ENCODE assay signal across 8 mouse cellular contexts in the genomic region with DNA sequence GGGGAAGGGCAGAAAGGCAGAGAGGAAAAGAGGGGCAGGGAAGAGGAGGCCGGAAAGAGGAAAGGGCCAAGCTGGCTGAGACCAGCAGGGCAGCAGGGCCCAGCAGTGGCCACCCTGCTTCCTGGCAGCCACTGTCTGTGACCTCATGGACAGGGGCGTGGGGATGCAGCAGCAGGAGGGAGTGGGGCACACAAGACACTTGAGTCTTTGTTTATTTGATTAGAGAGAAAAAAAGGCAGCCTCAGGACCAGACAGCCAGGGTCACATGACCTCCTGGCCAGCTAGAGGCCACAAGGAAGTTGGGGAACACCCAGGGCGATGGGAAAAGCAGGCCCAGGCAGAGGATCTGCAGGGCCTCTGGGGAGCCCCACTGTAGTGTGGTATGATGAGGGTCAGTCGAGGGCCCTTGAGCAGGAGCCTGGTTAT. TPM values are rescaled to one million over a fixed set of nuclear protein-coding genes. Genes with fewer than 3 reads are reported as not detected.
A peak's percentile ranks its signal among the peaks of the same experiment; 100 is the strongest.
DNase-seq lines count a peak whose midpoint lies in the region; ATAC-seq and TF ChIP-seq lines count a peak whose summit lies in the region.

No protein-coding gene starts in this region.

- H3K79me2 ChIP-seq in C2C12 (ENCODE audit: control insufficient read depth, insufficient read depth), result peaks cover 23% of the 10 kb centered on the region

- no peak for ATAC-seq in hindbrain, embryonic 11.5 days (ENCODE audit: low FRiP score)

- no peak overlapping the region for H3K4me3 ChIP-seq in C2C12 (ENCODE audit: insufficient read depth, poor library complexity, severe bottlenecking)
- no peak overlapping the region for H3K4me3 ChIP-seq in brown adipose tissue, adult 24 weeks (ENCODE audit: insufficient read depth, low read depth, low read length)
- H3K4me3 ChIP-seq in hindbrain, embryonic 11.5 days (ENCODE audit: low read depth, low read length), result no peak overlapping the region

- peaks cover 57% of the 10 kb centered on the region for H3K36me3 ChIP-seq in C2C12 (ENCODE audit: control insufficient read depth, insufficient read depth)
- no peaks in the 10 kb centered on the region; the same call in 1 of the 2 replicates for H3K36me3 ChIP-seq in hindbrain, embryonic 11.5 days (ENCODE audit: control insufficient read depth, insufficient read depth, low read length)

- no peak overlapping the region for H3K9ac ChIP-seq in hindbrain, embryonic 11.5 days (ENCODE audit: low read depth, low read length)

- H3K4me2 ChIP-seq in hindbrain, embryonic 11.5 days (replicated peaks; ENCODE audit: low read depth, low read length), result no peak overlapping the region

- TF ChIP-seq CTCF in C2C12 (IDR thresholded peaks at IDR 0.05; ENCODE audit: control insufficient read depth, insufficient read depth, insufficient read length), result no peak

- H3K9me3 ChIP-seq in hindbrain, embryonic 11.5 days (ENCODE audit: control insufficient read depth, low read length), result no peaks in the 10 kb centered on the region

- H3K27ac ChIP-seq in brown adipose tissue, adult 24 weeks (replicated peaks; ENCODE audit: low read depth, low read length), result peak overlapping the region; percentile 46; the same call in 1 of the 2 replicates
- peak overlapping the region; percentile 7; the same call in 1 of the 2 replicates for H3K27ac ChIP-seq in hindbrain, embryonic 11.5 days (ENCODE audit: low read depth, low read length)

- no peaks in the 10 kb centered on the region for H3K27me3 ChIP-seq in C2C12 (ENCODE audit: control insufficient read depth, insufficient read depth, insufficient read length)
- no peaks in the 10 kb centered on the region for H3K27me3 ChIP-seq in hindbrain, embryonic 11.5 days (ENCODE audit: control insufficient read depth, insufficient read depth, low read length)

- DNase-seq in frontal cortex, postnatal 10 days (ENCODE audit: low spot score in 2 of 2), result peak; percentile 61 to 77
- no peak for DNase-seq in hindbrain, embryonic 11.5 days (ENCODE audit: low spot score)
- peak; percentile 56 to 61 for DNase-seq in layer of hippocampus, postnatal 14 days (ENCODE audit: low spot score in 2 of 2)
- DNase-seq in lung, postnatal 10 days, result peak; percentile 91
- DNase-seq in yolk sac, embryonic 10.5 days (ENCODE audit: low spot score), result peak; percentile 54
- no peak for DNase-seq in adipocyte (ENCODE audit: low spot score)

- WGBS in hindbrain, embryonic 11.5 days, result 30% methylated on average over 4 of the region's 4 CpGs

- no peak overlapping the region for H3ac ChIP-seq in C2C12 (ENCODE audit: control insufficient read depth, insufficient read length, low read depth)

- H3K79me3 ChIP-seq in C2C12 (ENCODE audit: low read depth), result peaks cover 2% of the 10 kb centered on the region

- peaks cover 17% of the 10 kb centered on the region for H3K4me1 ChIP-seq in brown adipose tissue, adult 24 weeks (ENCODE audit: control insufficient read depth, insufficient read depth, insufficient read length, low read length)
- H3K4me1 ChIP-seq in hindbrain, embryonic 11.5 days (replicated peaks; ENCODE audit: control insufficient read depth, insufficient read depth, low read length), result peaks cover 4% of the 10 kb centered on the region

TF ChIP-seq in C2C12, 6 proteins besides CTCF, POLR2A, EP300 and RAD21:
- TF ChIP-seq FOSL1 (IDR thresholded peaks at IDR 0.05; ENCODE audit: insufficient read depth, low read length, poor library complexity, severe bottlenecking), result no peak
- TF ChIP-seq USF1 (IDR thresholded peaks at IDR 0.05; ENCODE audit: low read depth), result peak; percentile 90
- no peak for TF ChIP-seq MYOG (IDR thresholded peaks at IDR 0.05; ENCODE audit: control insufficient read depth, extremely low read depth, insufficient read length)
- no peak for TF ChIP-seq MAX (IDR thresholded peaks at IDR 0.05)
- no peak for TF ChIP-seq CEBPB (IDR thresholded peaks at IDR 0.05; ENCODE audit: low read depth)

RNA-seq across cellular contexts. Expression of a gene that starts 17.7 kb away (rescaled TPM):
- 23.3 TPM for polyA plus RNA-seq in C2C12 (2012; fragmentation: generic; extraction: Trizol)
- polyA plus RNA-seq in brown adipose tissue, adult 24 weeks (2012; ENCODE audit: insufficient read depth, insufficient read length, missing spikeins), result 6.2 and 7.5 TPM in 2 replicates
- 10.2 and 10.7 TPM in 2 replicates for polyA plus RNA-seq in hindbrain, embryonic 11.5 days (2014; fragmentation: Nextera tagmentation; extraction: Ambion mirVana)
- 1 to 10 TPM; 7.5 to 9.4 TPM for total RNA-seq in layer of hippocampus, postnatal 14 days (2021)

RNA-seq across cellular contexts. Expression of a gene that starts 24.9 kb away (rescaled TPM):
- polyA plus RNA-seq in C2C12 (2012; fragmentation: generic; extraction: Trizol), result 10.8 TPM
- not detected in 2 replicates for polyA plus RNA-seq in brown adipose tissue, adult 24 weeks (2012; ENCODE audit: insufficient read depth, insufficient read length, missing spikeins)
- 9.9 and 12.5 TPM in 2 replicates for polyA plus RNA-seq in hindbrain, embryonic 11.5 days (2014; fragmentation: Nextera tagmentation; extraction: Ambion mirVana)
- under 1 TPM; 0.67 to 0.69 TPM for total RNA-seq in layer of hippocampus, postnatal 14 days (2021)

RNA-seq across cellular contexts. Expression of a gene that starts 42.1 kb away (rescaled TPM):
- not detected for polyA plus RNA-seq in C2C12 (2012; fragmentation: generic; extraction: Trizol)
- not detected in 2 replicates for polyA plus RNA-seq in brown adipose tissue, adult 24 weeks (2012; ENCODE audit: insufficient read depth, insufficient read length, missing spikeins)
- 0.20 and 0.71 TPM in 2 replicates for polyA plus RNA-seq in hindbrain, embryonic 11.5 days (2014; fragmentation: Nextera tagmentation; extraction: Ambion mirVana)
- 1 to 10 TPM; 1.7 to 1.9 TPM for total RNA-seq in layer of hippocampus, postnatal 14 days (2021)

Comparison
In these comparisons a context has a peak if more than half of its experiments do, and no peak if none do; other contexts are left out.
1. DNase-seq: peak in frontal cortex, postnatal 10 days (2 of 2), layer of hippocampus, postnatal 14 days (2 of 2), lung, postnatal 10 days (single experiment) and yolk sac, embryonic 10.5 days (single experiment); none in hindbrain, embryonic 11.5 days (single experiment) and adipocyte (single experiment).